Mouse (Mus musculus): ENCODE measurements around the gene Kif17. TPM values are rescaled to one million over a fixed set of nuclear protein-coding genes. Genes with fewer than 3 reads are reported as not detected.
A peak's percentile ranks its signal among the peaks of the same experiment; 100 is the strongest.

Gene Kif17
- polyA plus RNA-seq, 1 experiment from 2014 or later = 1.9 TPM

DNA sequence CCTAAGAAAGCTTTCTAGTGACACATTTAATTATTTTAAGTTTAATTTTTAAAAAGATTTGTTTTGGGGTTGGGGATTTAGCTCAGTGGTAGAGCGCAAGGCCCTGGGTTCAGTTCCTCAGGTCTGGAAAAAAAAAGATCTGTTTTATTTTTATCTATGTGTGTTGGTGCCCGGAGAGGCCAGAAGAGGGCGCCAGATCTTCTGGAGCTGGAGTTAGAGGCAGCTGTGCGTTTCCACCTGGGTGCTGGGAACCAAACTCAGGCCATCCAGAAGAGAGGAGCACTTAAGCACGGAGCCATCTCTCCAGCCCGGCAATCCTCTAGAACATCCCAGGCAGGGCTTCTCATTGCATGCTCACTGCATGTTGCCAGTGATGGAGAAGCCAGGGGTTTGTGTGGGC, 66.1 kb downstream of the Kif17 start:
- no peaks in the 10 kb centered on the region for H3K27me3 ChIP-seq (ENCODE audit: control insufficient read depth, insufficient read depth, low read length)
- no peak for ATAC-seq (ENCODE audit: insufficient read depth, low FRiP score)
- WGBS = 85% methylated on average over 6 of the region's 6 CpGs
- H3K4me3 ChIP-seq (replicated peaks; ENCODE audit: low read length) = no peak overlapping the region
- no peak overlapping the region for H3K27ac ChIP-seq (ENCODE audit: low read length)
- no peaks in the 10 kb centered on the region for H3K9me3 ChIP-seq (replicated peaks; ENCODE audit: control insufficient read depth, low read length)
- H3K4me1 ChIP-seq (ENCODE audit: control insufficient read depth, insufficient read depth, low read length) = no peaks in the 10 kb centered on the region
- H3K9ac ChIP-seq (ENCODE audit: low read length) = no peak overlapping the region
- peaks cover 29% of the 10 kb centered on the region for H3K36me3 ChIP-seq (ENCODE audit: control insufficient read depth, insufficient read depth, low read length)
- no peak overlapping the region for H3K4me2 ChIP-seq (ENCODE audit: low read depth, low read length)

DNA sequence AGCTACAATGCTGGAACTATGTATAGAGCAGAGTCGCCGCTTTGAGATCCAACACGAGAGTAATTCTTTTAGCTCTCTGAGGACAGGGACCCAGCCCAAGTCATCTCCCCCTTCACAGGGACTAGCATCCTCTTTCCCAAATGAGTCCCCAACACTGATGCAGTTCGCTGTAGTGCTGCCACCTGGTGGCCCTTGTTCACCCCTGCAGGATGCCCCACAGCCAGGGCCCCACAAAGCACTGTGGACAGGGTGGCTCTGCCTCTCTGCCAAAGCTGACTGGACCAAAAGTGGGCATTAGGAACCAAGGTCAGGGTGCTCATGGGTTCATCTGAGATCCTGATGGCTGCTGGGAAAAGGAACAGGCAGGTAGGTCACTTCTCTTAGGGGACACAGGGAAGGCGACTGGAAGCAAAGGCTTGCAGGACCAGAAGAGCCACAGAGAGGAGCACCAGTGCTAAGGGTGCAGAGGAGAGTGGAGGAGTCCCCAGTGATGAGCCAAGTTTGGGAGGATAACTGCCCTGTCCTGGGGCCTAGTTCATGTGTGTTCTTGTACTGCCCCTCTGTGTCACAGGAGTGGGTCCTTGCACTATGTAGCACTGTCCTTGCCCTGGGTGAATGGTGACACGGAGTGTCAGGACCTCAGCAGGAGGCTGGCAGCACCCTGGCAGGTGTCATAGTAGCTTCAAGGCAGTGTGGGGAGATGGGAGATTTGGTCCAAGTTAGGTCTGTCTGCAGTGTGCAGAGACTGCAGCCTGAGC, 68.5 kb downstream of the Kif17 start:
- WGBS = 60% methylated on average over 6 of the region's 6 CpGs
- H3K36me3 ChIP-seq (ENCODE audit: control insufficient read depth, insufficient read depth, low read length) = peaks cover 9% of the 10 kb centered on the region; the same call in 1 of the 2 replicates
- ATAC-seq (ENCODE audit: insufficient read depth, low FRiP score) = no peak
- no peak overlapping the region for H3K4me2 ChIP-seq (ENCODE audit: low read depth, low read length)
- H3K9ac ChIP-seq (ENCODE audit: low read length) = no peak overlapping the region
- H3K9me3 ChIP-seq (replicated peaks; ENCODE audit: control insufficient read depth, low read length) = no peaks in the 10 kb centered on the region
- no peaks in the 10 kb centered on the region for H3K27me3 ChIP-seq (ENCODE audit: control insufficient read depth, insufficient read depth, low read length)
- H3K4me1 ChIP-seq (ENCODE audit: control insufficient read depth, insufficient read depth, low read length) = 0 out of 2 replicates have a peak, but pooled peaks cover 9% of the 10 kb centered on the region
- H3K27ac ChIP-seq (ENCODE audit: low read length) = no peak overlapping the region
- H3K4me3 ChIP-seq (replicated peaks; ENCODE audit: low read length) = no peak overlapping the region

DNA sequence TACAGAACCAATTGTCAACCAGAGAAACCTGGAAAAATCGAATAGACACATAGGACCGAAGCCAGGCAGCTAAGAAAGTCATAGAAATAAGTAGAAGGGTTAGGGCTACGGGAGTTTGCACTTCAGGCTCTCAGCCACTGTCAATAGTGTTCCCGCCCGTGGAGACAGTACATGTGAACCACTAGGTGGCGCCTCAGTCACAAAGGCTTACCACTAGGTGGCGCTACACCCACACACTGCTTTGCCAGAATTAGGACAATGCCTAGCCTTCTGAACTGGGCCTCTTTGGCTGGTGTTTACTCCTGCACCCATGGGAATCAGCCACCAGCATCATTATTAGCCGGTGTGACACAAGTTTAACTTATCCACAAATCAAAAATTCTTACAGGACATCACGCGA, 69.3 kb downstream of the Kif17 start:
- H3K4me1 ChIP-seq (ENCODE audit: control insufficient read depth, insufficient read depth, low read length) = 0 out of 2 replicates have a peak, but pooled peaks cover 9% of the 10 kb centered on the region
- no peak overlapping the region for H3K27ac ChIP-seq (ENCODE audit: low read length)
- no peaks in the 10 kb centered on the region for H3K9me3 ChIP-seq (replicated peaks; ENCODE audit: control insufficient read depth, low read length)
- H3K4me2 ChIP-seq (ENCODE audit: low read depth, low read length) = no peak overlapping the region
- ATAC-seq (ENCODE audit: insufficient read depth, low FRiP score) = peak; percentile 41; the same call in 1 of the 2 replicates
- peaks cover 6% of the 10 kb centered on the region; the same call in 1 of the 2 replicates for H3K36me3 ChIP-seq (ENCODE audit: control insufficient read depth, insufficient read depth, low read length)
- no peak overlapping the region for H3K4me3 ChIP-seq (replicated peaks; ENCODE audit: low read length)
- H3K9ac ChIP-seq (ENCODE audit: low read length) = no peak overlapping the region
- H3K27me3 ChIP-seq (ENCODE audit: control insufficient read depth, insufficient read depth, low read length) = no peaks in the 10 kb centered on the region
- 32% methylated on average over 10 of the region's 10 CpGs for WGBS

DNA sequence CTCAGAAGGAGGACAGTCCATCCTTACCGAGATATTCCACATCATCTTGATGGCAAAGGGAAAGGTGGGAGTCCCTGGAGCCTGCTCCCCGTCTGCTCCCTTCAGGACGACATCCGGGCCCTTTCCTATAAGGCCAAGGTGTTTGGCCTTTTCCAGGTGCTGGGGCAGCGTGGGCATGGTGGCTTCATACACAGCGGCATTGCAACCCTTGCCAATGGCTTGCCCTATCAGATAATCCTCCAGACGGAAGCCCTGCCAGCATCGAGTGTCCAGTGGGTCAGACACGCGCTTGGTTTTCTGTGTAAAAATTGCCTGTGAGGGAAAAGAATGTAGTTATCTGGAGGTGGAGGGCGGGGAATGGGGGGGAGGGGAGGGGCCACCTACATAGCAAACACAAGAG, 70.5 kb downstream of the Kif17 start:
- Histone ChIP-seq H3K4me1 (ENCODE audit: control insufficient read depth, insufficient read depth, low read length) (0 out of 2 replicates have a peak, but pooled peaks cover 9% of the 10 kb centered on the region), H3K9ac (ENCODE audit: low read length) (no peak overlapping the region), H3K36me3 (ENCODE audit: control insufficient read depth, insufficient read depth, low read length) (peaks cover 6% of the 10 kb centered on the region; the same call in 1 of the 2 replicates), H3K27me3 (ENCODE audit: control insufficient read depth, insufficient read depth, low read length) (no peaks in the 10 kb centered on the region), H3K9me3 (replicated peaks; ENCODE audit: control insufficient read depth, low read length) (no peaks in the 10 kb centered on the region), H3K4me3 (replicated peaks; ENCODE audit: low read length) (no peak overlapping the region), H3K27ac (ENCODE audit: low read length) (0 out of 2 replicates have a peak overlapping the region, but pooled peaks have one; percentile 16), H3K4me2 (ENCODE audit: low read depth, low read length) (no peak overlapping the region)
- ATAC-seq (ENCODE audit: insufficient read depth, low FRiP score) = no peak
- WGBS = 57% methylated on average over 11 of the region's 11 CpGs

DNA sequence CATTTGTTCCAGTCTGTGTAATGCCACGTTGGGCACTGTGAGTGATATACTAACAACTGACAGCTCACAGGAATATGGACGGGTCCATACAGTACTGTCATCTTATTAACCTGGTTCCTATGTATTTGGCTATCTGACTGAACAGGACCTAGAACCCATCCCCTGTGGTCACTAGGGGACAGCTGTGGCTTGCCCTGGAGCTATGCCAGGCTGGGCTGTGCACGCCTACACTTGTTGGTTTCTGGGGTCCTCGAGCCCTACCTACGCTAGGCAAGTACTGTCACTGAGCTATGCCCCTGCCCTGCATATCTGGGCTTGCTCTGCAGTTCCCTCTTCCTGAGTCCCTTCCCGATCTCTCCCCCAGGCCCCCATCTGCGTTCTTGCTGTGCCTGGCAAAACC, 71.3 kb downstream of the Kif17 start:
- H3K9me3 ChIP-seq (replicated peaks; ENCODE audit: control insufficient read depth, low read length) = no peaks in the 10 kb centered on the region
- no peak overlapping the region for H3K27ac ChIP-seq (ENCODE audit: low read length)
- H3K36me3 ChIP-seq (ENCODE audit: control insufficient read depth, insufficient read depth, low read length) = peaks cover 3% of the 10 kb centered on the region; the same call in 1 of the 2 replicates
- no peaks in the 10 kb centered on the region for H3K27me3 ChIP-seq (ENCODE audit: control insufficient read depth, insufficient read depth, low read length)
- H3K9ac ChIP-seq (ENCODE audit: low read length) = no peak overlapping the region
- no peak for ATAC-seq (ENCODE audit: insufficient read depth, low FRiP score)
- no peak overlapping the region for H3K4me2 ChIP-seq (ENCODE audit: low read depth, low read length)
- peaks cover 13% of the 10 kb centered on the region; the same call in 1 of the 2 replicates for H3K4me1 ChIP-seq (ENCODE audit: control insufficient read depth, insufficient read depth, low read length)
- WGBS = 67% methylated on average over 7 of the region's 7 CpGs
- no peak overlapping the region for H3K4me3 ChIP-seq (replicated peaks; ENCODE audit: low read length)

DNA sequence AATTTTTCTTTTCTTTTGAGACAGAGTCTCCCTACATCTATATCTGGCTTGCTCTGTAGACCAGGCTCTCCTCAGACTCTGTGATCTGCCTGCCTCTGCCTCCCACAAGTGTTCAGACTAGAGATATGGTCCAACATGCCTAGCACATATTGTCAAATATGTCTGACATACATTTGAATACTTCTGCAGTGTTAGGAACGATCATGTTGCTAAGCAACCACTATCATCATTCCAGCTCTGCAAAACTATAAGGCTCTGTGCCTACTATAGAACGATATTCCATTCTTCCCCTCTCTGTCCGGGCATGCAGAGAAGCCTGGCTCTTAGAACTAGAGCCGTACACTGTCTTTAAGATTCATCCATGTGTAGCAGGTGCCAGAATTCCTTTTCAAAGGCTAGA, 72.5 kb downstream of the Kif17 start:
- Histone ChIP-seq H3K27ac (ENCODE audit: low read length) (no peak overlapping the region), H3K9ac (ENCODE audit: low read length) (no peak overlapping the region), H3K27me3 (ENCODE audit: control insufficient read depth, insufficient read depth, low read length) (no peaks in the 10 kb centered on the region), H3K9me3 (replicated peaks; ENCODE audit: control insufficient read depth, low read length) (no peaks in the 10 kb centered on the region), H3K4me3 (replicated peaks; ENCODE audit: low read length) (no peak overlapping the region), H3K4me2 (ENCODE audit: low read depth, low read length) (no peak overlapping the region), H3K36me3 (ENCODE audit: control insufficient read depth, insufficient read depth, low read length) (no peaks in the 10 kb centered on the region), H3K4me1 (ENCODE audit: control insufficient read depth, insufficient read depth, low read length) (peaks cover 15% of the 10 kb centered on the region; the same call in 1 of the 2 replicates)
- WGBS = 48% methylated on average over 4 of the region's 4 CpGs
- ATAC-seq (ENCODE audit: insufficient read depth, low FRiP score) = no peak

DNA sequence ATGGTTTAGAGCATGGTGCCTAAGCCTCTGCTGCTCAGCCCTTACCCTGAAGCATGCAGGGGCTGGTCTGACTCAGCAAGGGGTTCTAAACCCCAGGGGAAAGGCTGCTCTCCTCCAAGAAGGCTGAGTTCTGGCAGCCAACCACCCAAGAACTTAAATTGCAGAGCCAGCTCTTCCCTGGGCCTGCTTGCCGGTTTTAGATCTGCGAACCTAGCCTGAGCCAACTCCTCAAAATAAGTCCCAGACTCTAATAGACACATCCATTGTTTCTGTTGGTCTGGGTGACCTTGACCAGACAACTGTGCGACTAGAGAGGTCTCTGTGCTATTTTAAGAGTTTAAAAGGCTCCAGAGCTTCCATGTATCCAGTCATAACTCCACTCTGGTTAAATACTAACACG, 73.5 kb downstream of the Kif17 start:
- Histone ChIP-seq H3K36me3 (ENCODE audit: control insufficient read depth, insufficient read depth, low read length) (no peaks in the 10 kb centered on the region), H3K27ac (ENCODE audit: low read length) (peak overlapping the region; percentile 77), H3K27me3 (ENCODE audit: control insufficient read depth, insufficient read depth, low read length) (no peaks in the 10 kb centered on the region), H3K4me2 (ENCODE audit: low read depth, low read length) (no peak overlapping the region), H3K9ac (ENCODE audit: low read length) (no peak overlapping the region), H3K9me3 (replicated peaks; ENCODE audit: control insufficient read depth, low read length) (0 out of 2 replicates have a peak, but pooled peaks cover 6% of the 10 kb centered on the region), H3K4me1 (ENCODE audit: control insufficient read depth, insufficient read depth, low read length) (peaks cover 15% of the 10 kb centered on the region; the same call in 1 of the 2 replicates), H3K4me3 (replicated peaks; ENCODE audit: low read length) (no peak overlapping the region)
- ATAC-seq (ENCODE audit: insufficient read depth, low FRiP score) = no peak
- WGBS = 49% methylated on average over 4 of the region's 4 CpGs

DNA sequence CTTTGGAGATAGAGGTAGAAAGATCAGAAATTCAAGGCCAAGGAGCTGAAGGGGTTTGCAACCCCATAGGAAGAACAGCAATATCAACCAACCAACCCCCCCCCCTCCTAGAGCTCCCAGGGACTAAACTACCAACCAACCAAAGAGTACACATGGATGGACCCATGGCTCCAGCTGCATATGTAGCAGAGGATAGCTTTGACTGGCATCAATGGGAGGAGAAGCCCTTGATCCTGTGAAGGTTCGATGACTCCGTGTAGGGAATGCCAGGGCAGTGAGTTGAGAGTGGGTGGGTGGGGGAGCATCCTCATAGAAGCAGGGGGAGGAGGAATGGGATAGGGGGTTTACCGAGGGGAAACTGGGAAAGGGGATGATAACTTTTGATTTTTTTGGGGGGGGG, 74.2 kb downstream of the Kif17 start:
- no peaks in the 10 kb centered on the region for H3K36me3 ChIP-seq (ENCODE audit: control insufficient read depth, insufficient read depth, low read length)
- no peak overlapping the region for H3K4me3 ChIP-seq (replicated peaks; ENCODE audit: low read length)
- no peak overlapping the region for H3K4me2 ChIP-seq (ENCODE audit: low read depth, low read length)
- WGBS = 86% methylated on average over 3 of the region's 3 CpGs
- 0 out of 2 replicates have a peak, but pooled peaks cover 6% of the 10 kb centered on the region for H3K9me3 ChIP-seq (replicated peaks; ENCODE audit: control insufficient read depth, low read length)
- H3K9ac ChIP-seq (ENCODE audit: low read length) = no peak overlapping the region
- H3K4me1 ChIP-seq (ENCODE audit: control insufficient read depth, insufficient read depth, low read length) = peaks cover 15% of the 10 kb centered on the region; the same call in 1 of the 2 replicates
- ATAC-seq (ENCODE audit: insufficient read depth, low FRiP score) = no peak
- H3K27me3 ChIP-seq (ENCODE audit: control insufficient read depth, insufficient read depth, low read length) = no peaks in the 10 kb centered on the region
- H3K27ac ChIP-seq (ENCODE audit: low read length) = peak overlapping the region; percentile 77; the same call in 1 of the 2 replicates

DNA sequence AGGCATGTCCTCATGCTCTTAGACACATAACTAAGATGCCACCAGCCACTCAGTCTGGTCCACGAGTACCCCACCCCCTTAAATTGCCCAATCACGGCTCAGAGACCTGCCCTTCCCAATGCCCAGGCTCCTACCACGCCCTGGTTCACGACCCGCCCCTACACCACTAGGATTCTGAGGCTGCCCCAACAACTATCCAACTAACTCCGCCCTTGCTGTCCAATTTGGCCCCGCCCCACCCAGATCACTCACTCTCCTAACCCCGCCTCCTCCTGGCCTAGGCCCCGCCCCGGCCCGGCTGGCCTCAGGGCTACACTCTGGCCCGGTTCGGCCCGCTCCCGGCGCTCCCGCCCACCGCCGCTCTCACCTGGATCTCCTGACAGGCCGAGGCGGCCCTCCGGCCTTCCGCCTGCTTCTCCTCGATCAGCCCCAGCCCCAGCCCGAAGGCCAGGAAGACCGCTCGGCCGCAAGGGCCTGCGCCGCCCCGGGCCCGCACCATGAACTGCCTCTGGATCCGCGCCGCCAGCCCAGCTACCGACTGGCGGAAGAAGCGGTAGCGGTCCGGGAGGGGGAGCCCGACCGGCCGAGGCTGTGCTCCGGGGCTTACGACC, 75.3 kb downstream of the Kif17 start:
- H3K4me3 ChIP-seq (replicated peaks; ENCODE audit: low read length) = peak overlapping the region; percentile 89
- peak overlapping the region; percentile 96 for H3K27ac ChIP-seq (ENCODE audit: low read length)
- WGBS = under 1% methylated on average over 45 of the region's 45 CpGs
- peaks cover 15% of the 10 kb centered on the region; the same call in 1 of the 2 replicates for H3K4me1 ChIP-seq (ENCODE audit: control insufficient read depth, insufficient read depth, low read length)
- ATAC-seq (ENCODE audit: insufficient read depth, low FRiP score) = peak; percentile 94
- no peaks in the 10 kb centered on the region for H3K36me3 ChIP-seq (ENCODE audit: control insufficient read depth, insufficient read depth, low read length)
- 0 out of 2 replicates have a peak, but pooled peaks cover 6% of the 10 kb centered on the region for H3K9me3 ChIP-seq (replicated peaks; ENCODE audit: control insufficient read depth, low read length)
- peak overlapping the region; percentile 88 for H3K9ac ChIP-seq (ENCODE audit: low read length)
- H3K27me3 ChIP-seq (ENCODE audit: control insufficient read depth, insufficient read depth, low read length) = no peaks in the 10 kb centered on the region
- peak overlapping the region; percentile 51 for H3K4me2 ChIP-seq (ENCODE audit: low read depth, low read length)
